Mouse (Mus musculus): Measurements from ENCODE around the gene Chmp4b.

Gene Chmp4b

GRCm38 (mm10) chr2:154680941-154681340 lies 29.4 kb downstream of the Chmp4b start:
- no peak for DNase-seq (ENCODE audit: low spot score in 2 of 2)

- DNase-seq (ENCODE audit: low spot score in 2 of 2): no peak
These were observed 31.2 kb downstream of the Chmp4b start for GRCm38 (mm10) chr2:154682712-154683111.

- no peak for DNase-seq (ENCODE audit: low spot score in 2 of 2)
These were observed 33.5 kb downstream of the Chmp4b start for GRCm38 (mm10) chr2:154684901-154685470.

DNA sequence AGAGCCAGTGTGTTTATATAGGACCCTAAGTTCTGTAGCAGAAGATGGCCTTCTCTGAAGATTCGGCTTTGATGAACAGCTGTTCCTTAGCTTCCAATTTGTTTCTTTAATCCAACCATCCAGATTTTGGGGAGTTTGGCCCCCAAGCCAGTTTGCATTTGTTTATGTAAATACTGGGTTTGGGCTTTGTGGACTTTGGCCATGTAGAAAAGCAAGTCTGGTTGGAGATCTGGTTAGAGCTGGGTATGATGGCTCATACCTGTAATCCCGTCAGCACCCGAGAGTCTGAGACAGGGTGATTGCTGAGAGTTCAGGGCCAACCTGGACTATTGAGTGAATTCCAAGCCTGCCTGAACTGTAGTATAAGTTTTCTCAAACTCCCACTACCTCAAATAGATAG lies 34.3 kb downstream of the Chmp4b start:
- no peak for DNase-seq (ENCODE audit: low spot score in 2 of 2)

DNA sequence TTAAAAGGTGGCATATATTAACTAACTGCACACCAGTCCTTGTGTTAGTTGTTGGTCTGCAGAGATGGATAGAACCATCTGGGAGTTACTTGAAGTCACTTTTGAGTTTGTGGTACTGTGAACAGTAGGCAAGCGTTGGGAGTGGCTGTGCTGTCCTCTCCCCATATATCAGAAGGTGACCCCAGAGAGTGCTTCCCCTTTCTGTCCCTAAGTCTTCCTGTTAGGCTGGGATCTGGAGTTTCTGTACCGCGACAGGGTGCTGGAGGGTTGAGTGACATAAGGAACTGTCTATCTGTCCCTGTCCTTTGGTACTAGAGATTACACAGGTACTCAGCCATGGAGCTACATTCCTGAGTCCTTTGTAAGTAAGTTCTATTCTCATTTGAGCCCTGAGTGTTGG lies 35.3 kb downstream of the Chmp4b start:
- no peak for DNase-seq (ENCODE audit: low spot score in 2 of 2)

- DNase-seq (ENCODE audit: low spot score in 2 of 2): no peak
These were observed 37.9 kb downstream of the Chmp4b start for GRCm38 (mm10) chr2:154689391-154689790.

DNA sequence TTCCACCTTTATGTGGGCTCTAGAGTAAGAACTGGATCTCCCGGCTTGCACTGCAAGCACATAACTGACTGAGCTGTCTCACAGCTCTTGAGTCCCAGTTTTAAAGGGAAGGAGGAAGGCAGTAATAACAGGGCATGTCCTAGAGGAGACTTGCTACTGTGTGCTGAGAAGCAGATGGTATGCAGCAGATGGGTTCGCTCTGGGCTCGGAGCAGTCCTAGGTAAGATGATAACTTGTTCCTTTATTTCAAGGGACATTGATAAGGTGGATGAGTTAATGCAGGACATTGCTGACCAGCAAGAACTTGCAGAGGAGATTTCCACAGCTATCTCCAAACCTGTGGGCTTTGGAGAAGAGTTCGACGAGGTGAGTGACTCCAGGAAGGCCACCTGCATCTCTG lies 39.5 kb downstream of the Chmp4b start:
- no peak for DNase-seq (ENCODE audit: low spot score in 2 of 2)

GRCm38 (mm10) chr2:154693186-154693940 lies 41.9 kb downstream of the Chmp4b start:
- no peak for DNase-seq (ENCODE audit: low spot score in 2 of 2)

DNA sequence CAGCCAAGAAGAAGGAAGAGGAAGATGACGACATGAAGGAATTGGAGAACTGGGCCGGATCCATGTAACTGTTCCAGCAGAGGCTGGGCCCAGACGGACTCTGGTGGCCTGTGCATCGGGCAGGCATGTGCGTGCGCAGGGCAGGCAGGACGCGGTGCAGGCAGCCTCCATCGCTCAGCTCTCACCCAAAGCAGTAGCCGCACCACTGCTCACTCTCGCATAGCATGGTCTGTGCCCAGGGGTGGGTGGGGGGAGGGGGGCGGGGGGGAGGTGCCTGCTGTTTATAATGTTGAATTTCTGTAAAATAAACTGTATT lies 42.4 kb downstream of the Chmp4b start:
- no peak for DNase-seq (ENCODE audit: low spot score in 2 of 2)

DNA sequence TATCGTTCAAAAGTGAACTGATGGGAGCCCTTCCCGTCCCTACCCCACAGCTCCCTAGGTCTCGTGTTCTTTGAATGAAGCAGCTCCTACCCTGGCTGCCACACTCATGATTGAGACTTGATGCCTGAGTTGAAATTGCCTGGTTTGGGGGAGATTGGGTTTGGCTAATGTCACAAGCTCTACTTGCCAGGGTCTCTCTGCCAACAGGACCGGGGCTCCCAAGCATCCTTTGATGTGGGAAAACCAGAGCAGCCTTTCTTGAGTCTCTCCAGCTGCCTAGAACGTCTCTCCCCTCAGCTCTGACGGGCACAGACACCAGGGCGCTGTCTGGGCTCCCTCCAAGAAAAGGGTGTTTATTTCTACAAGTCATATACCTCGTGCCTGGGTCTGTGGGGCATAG lies 44.2 kb downstream of the Chmp4b start:
- DNase-seq (ENCODE audit: low spot score in 2 of 2): no peak

DNA sequence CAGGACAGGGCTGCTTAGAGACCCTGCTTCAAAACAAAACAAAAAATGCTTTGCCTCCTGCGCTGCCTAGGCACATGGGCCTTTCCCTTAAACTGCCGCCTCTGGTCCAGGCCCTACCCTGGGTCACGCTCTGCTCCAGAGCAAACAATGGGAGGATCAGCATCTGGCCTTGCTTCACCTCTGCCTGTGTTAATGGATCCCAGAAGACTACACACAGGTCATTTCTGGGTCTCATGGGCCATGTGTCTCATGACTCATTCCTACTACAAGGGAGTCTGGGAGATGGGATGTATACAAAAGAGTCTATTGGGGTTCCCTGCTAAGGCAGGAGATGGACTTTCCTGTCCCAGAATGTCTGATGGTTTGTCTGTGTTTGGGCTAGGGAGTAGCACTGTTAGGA lies 45.2 kb downstream of the Chmp4b start:
- DNase-seq (ENCODE audit: low spot score in 2 of 2): no peak

DNA sequence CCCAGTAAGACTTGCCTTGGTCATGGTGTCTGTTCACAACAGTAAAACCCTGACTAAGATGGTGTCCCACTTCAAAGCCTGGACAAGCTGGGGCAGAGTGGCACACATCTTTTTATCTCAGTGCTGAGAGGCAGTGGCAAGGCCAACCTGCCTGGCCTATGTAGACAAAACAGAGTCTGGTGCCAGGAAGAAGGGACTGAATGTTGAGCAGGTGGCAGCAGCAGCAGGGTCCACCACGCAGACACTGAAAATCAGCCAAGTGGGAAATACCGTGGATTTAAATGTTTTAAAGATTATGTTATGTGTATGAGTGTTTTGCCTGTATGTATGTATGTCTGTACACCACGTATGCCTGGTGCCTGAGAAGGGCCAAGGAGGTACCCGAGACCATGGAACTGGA lies 47.9 kb downstream of the Chmp4b start:
- no peak for DNase-seq (ENCODE audit: low spot score in 2 of 2)

DNA sequence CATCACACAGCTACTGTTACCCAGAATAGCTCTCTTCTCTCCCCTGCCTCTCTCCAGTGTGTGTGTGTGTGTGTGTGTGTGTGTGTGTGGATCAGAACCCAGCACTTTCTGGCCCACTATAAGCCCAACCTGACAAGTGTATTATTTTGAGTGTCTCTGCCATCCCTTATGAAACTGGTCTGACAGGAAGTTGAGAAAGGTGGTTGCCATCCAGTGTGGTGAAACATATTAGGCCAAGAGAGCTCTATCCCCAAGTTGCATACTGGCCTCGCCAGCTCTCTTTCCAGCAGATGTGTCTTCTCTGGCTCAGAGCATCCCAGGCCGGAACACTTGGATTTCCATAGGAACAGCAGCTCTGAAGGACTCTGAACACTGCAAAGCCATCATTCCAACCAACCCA lies 48.7 kb downstream of the Chmp4b start:
- no peak for DNase-seq (ENCODE audit: low spot score in 2 of 2)

DNA sequence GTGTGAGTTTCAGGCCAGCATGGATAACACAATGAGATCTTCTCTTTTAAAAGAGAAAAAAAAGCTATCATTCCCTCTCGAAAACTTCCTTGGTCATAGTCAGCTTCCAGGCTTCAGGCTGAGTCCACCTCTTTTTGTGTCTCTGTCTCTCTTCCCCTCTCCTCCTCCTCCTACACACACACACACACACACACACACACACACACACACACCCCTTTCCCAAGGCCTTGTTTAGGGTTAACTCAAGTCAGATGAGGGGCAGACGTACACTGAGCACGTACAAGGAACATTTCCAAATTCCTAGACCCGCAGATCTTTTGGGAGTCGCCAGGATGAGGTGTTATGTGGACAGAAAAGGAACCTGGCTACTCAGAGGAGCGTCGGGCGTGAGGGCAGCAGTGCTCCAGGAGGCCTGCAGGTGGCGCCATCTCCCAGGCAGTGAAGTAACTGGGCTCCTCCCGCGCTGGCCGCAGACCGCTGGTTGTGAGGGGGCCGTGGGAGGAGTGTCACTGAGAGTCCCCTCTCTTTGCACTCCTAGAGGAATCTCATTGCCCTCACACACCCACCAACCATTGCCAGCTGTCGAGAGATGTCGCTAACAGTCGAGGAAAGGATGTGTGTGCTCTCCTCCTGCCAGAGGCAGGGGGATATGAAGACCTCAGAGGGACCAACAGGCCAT lies 51.3 kb downstream of the Chmp4b start:
- DNase-seq (ENCODE audit: low spot score in 2 of 2): peak; percentile 58 to 62

- DNase-seq (ENCODE audit: low spot score in 2 of 2): no peak
These were observed 55.2 kb downstream of the Chmp4b start for GRCm38 (mm10) chr2:154706526-154707280.

DNA sequence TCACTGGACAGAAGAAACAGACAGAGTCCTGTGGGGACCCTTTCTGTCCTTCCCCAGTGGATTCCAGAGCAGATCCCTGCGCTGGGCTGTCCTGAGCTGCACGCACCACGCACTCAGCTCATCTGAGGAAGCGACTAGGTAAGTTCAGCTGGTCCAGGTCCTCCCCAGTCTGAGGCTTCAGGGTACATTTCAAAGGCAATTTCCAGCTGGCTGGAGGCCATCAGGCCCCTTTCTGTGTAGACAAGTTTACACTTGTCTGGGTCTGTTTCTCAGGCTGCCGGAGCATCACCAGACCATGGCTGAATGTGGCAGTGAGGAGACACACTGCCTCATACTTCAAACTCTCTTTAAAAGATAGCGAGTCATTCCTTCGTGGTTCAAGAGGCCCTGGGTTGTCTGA lies 55.8 kb downstream of the Chmp4b start:
- no peak for DNase-seq (ENCODE audit: low spot score in 2 of 2)

DNA sequence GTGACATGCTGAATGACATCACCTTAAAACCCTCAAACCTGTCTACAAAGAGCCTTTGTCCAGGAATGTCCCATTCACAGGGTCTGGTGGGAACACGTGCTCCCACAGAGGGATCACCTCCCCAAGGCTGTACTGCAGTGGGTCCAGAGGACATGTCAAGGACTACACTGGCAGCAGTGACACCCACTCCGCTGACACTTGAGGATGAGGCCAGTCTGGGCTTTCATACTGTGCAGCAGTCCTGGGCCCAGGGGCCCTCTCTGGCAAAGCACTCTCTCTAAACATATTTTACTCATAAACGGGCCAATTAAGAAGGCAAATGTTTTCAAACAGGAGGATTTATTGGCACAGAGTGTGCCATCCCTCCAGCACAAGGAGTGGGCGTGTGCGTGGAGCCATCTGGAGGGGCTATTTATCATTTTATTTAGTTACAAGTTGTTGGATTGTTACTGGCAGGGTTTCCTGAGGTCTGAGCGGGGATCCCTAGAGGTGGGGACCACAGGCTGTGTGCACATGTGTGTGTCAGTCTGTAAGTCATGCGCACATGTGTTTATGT lies 56.4 kb downstream of the Chmp4b start:
- no peak for DNase-seq (ENCODE audit: low spot score in 2 of 2)

DNA sequence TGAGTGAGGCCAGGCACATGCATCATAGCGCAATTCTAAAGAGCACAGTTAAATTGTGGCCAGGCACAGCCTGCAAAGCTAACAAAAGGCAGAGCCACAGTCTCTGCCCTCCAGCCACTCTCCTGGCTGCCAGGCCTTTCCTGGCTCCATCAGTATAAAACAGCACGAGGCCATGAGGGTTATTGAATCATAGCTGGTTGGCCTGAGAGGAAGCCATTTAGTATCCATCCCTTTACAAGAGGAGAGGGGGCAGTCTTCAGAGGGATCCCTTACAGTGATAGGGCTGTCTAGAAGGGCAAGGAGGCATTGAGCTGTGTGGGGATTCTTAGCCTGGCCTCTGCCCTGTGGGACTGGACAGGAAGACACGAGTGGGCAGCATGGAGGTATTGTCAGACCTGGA lies 60.2 kb downstream of the Chmp4b start:
- DNase-seq (ENCODE audit: low spot score in 2 of 2): no peak

DNA sequence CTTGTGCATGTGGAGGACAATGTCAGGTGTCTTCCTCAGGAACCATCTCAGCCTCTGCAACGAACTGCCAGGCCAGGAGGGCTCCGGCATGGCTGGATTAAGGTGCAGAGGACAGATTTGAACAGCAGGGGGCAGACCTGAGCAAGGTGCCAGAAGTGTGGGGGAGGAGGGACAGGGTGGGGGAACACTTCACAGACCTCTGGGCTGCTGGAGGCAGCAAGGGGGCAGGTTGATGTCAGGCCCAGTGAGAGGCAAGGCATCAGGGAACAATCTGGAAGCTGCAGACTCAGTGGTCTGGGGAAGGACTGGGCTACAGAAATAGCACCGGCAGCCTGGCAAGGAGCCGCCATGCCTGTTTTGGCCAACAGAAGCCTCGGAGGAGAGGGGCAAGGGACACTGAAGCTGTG lies 60.8 kb downstream of the Chmp4b start:
- peak; percentile 32 to 71 for DNase-seq (ENCODE audit: low spot score in 2 of 2)

DNA sequence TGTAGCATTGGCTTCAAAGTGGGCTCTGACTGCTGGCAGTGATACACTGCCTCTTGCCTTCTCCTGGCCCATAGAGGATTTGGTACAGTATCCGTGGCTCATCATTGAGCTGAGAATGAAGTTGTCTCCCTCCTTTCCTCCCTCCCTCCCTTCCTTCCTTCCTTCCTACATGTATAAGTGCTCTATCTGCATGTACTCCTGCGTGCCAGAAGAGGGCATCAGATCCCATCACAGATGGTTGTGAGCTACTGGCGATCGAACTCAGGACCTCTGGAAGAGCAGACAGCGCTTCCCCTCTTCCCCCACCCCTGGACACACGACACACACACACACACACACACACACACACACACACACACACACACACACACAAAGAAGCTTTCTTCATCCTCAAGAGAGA lies 61.6 kb downstream of the Chmp4b start:
- no peak for DNase-seq (ENCODE audit: low spot score in 2 of 2)

GRCm38 (mm10) chr2:154713964-154714363 lies 62.5 kb downstream of the Chmp4b start:
- DNase-seq (ENCODE audit: low spot score in 2 of 2): no peak

GRCm38 (mm10) chr2:154716586-154716985 lies 65.1 kb downstream of the Chmp4b start:
- DNase-seq (ENCODE audit: low spot score in 2 of 2): no peak
